Mouse (Mus musculus): ENCODE data around the gene Synpo2l.

DNA sequence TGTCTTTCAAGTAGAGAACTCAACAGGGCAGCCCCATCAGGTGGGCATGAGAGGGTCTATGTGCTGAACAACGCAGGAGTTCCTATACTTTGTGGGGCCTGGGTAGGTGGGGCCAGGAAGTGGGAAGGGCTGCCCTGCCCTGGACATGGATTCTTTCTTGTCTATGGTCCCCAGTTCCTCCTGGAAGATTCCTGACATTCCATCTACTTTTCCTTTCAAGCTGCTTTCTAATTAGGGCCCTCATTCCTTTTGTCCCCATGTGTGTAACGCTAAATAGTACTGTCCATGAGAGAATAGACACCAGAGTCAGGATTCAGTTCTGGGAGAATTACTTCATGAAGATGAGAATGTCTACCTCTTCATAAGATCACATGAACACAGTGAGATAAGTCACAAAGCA is 4.6 kb downstream of the Synpo2l start:
- no peak for TF ChIP-seq ZNF384 (IDR thresholded peaks at IDR 0.05; ENCODE audit: low read depth, low read length)
- no peak for TF ChIP-seq CHD2 (IDR thresholded peaks at IDR 0.05; ENCODE audit: low read depth, low read length)
